Mouse (Mus musculus) C2C12 (cell line): ENCODE measurements around the gene Gm1123. TPM values are rescaled to one million over a fixed set of nuclear protein-coding genes. Genes with fewer than 3 reads are reported as not detected.

ENCODE experiments used
- H3K27me3 ChIP-seq: one replicate; pipeline ENCODE4 v1.6.1; 2011; ENCODE audit not compliant: control insufficient read depth, insufficient read depth, insufficient read length
- H3K36me3 ChIP-seq: one replicate; pipeline ENCODE4 v1.6.1; 2011; ENCODE audit not compliant: control insufficient read depth, insufficient read depth
- H3K4me3 ChIP-seq: one replicate; pipeline ENCODE4 v1.5.1; 2011; ENCODE audit warnings: mild to moderate bottlenecking, control low read depth; ENCODE audit not compliant: poor library complexity, insufficient read depth, severe bottlenecking
- H3K79me2 ChIP-seq: one replicate; pipeline ENCODE4 v1.6.1; 2011; ENCODE audit not compliant: control insufficient read depth, insufficient read depth
- H3K79me3 ChIP-seq: one replicate; pipeline ENCODE4 v1.6.1; 2011; ENCODE audit warnings: low read depth, control low read depth
- H3ac ChIP-seq: one replicate; pipeline ENCODE3; 2011; ENCODE audit warnings: low read depth; ENCODE audit not compliant: control insufficient read depth, insufficient read length
- CEBPB ChIP-seq: IDR thresholded peaks from one replicate; pipeline ENCODE4 v1.6.1; 2011; ENCODE audit warnings: low read depth, mild to moderate bottlenecking, control low read depth, moderate library complexity
- CTCF ChIP-seq: IDR thresholded peaks from one replicate; pipeline ENCODE4 v1.5.1; 2011; ENCODE audit not compliant: control insufficient read depth, insufficient read depth, insufficient read length
- FOSL1 ChIP-seq: IDR thresholded peaks from one replicate; pipeline ENCODE4 v1.8.0; 2011; ENCODE audit warnings: mild to moderate bottlenecking, low read length; ENCODE audit not compliant: poor library complexity, insufficient read depth, severe bottlenecking
- MAX ChIP-seq: IDR thresholded peaks from one replicate; pipeline ENCODE4 v1.6.1; 2011; ENCODE audit warnings: mild to moderate bottlenecking, control low read depth
- MYOD1 ChIP-seq: IDR thresholded peaks from one replicate; pipeline ENCODE4 v1.6.1; 2011; ENCODE audit warnings: low read depth; ENCODE audit not compliant: control insufficient read depth, insufficient read length
- MYOG ChIP-seq: IDR thresholded peaks from one replicate; pipeline ENCODE4 v1.6.1; 2011; ENCODE audit not compliant: control insufficient read depth, insufficient read length; ENCODE audit errors: extremely low read depth
- USF1 ChIP-seq: IDR thresholded peaks from one replicate; pipeline ENCODE4 v1.6.1; 2011; ENCODE audit warnings: low read depth, mild to moderate bottlenecking, control low read depth, moderate library complexity
- long read RNA-seq, 2 experiments: library from polyadenylated mRNA; unstranded; transcript quantifications; one replicate each; pipeline ENCODE4 v2.0.0; 2019 to 2020
- polyA plus RNA-seq: library from polyadenylated mRNA; unstranded; fragments of >200 nt; fragmentation: generic; extraction: Trizol; gene quantifications from one replicate; pipeline ENCODE4 v1.2.1, GENCODE M21; 2012; ENCODE audit warnings: missing spikeins

The Gm1123 gene
- not detected for polyA plus RNA-seq
- long read RNA-seq, experiment 1 = 0 reads
- long read RNA-seq, experiment 2 = 0 reads

DNA sequence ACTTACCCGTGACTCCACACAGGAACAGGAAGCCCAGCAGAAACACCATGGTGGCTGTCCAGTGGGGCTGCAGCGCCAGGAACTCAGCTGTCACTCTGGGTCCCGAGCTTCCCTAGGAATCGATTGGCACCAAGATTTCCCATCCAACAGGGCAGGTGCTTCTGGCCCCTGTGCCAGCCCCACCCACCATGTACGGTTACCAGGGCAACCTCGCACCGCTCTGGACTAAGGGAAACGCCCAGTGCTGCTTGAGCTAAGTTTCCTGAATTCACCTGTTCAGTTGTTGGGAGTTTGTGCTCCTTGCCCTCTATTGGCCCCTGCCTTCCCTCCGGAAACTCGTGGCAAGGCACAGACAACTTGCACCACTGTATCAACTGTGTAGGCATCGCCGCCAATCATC lies at the start of gene Gm1123:
TSS of gene Gm1123 (minus strand) at position 141 of the 400 bp plus-strand sequence.
- Histone ChIP-seq H3K79me2 (no peaks in the 10 kb centered on the region), H3K79me3 (no peaks in the 10 kb centered on the region), H3K27me3 (no peaks in the 10 kb centered on the region), H3ac (no peak within 1 kb of the TSS), H3K36me3 (peaks cover 20% of the 10 kb centered on the region), H3K4me3 (no peak within 1 kb of the TSS)
- TF ChIP-seq CEBPB (no peak), MYOD1 (no peak), FOSL1 (no peak), MYOG (no peak), USF1 (no peak), CTCF (no peak), MAX (no peak)

- peaks cover 5% of the 10 kb centered on the region for H3K36me3 ChIP-seq
- H3K4me3 ChIP-seq = no peak overlapping the region
- H3K79me3 ChIP-seq = no peaks in the 10 kb centered on the region
- no peak for TF ChIP-seq MAX
- TF ChIP-seq CTCF = no peak
- TF ChIP-seq USF1 = no peak
- H3ac ChIP-seq = peak overlapping the region; percentile 20
- no peaks in the 10 kb centered on the region for H3K27me3 ChIP-seq
- H3K79me2 ChIP-seq = no peaks in the 10 kb centered on the region
Measured at GRCm38 (mm10) chr9:99081718-99082117, 46.2 kb upstream of the Gm1123 start.

DNA sequence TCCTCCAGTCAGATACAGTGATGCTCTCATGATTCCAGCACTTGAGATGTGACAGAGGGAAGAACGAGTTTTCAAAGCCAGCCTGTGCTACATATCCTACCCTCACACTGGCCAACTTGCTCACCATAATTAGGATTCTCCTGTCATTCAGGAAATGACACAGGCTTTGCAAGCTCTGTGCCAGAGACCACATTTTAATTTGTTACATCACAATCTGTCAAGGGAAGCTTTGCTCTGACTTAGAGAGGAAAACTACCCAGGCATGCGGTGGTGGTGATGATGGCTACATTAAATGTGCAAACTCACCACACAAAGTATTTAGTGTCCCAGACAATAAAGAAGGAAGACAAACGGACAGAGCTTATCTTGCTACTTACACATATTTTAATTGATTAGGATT lies 45.8 kb upstream of the Gm1123 start:
- H3K27me3 ChIP-seq = no peaks in the 10 kb centered on the region
- H3K79me3 ChIP-seq = no peaks in the 10 kb centered on the region
- no peak overlapping the region for H3K4me3 ChIP-seq
- TF ChIP-seq MYOD1 (no peak), MYOG (no peak), FOSL1 (no peak), MAX (no peak)
- H3K79me2 ChIP-seq = no peaks in the 10 kb centered on the region
- H3ac ChIP-seq = no peak overlapping the region
- peaks cover 5% of the 10 kb centered on the region for H3K36me3 ChIP-seq

- no peaks in the 10 kb centered on the region for H3K79me3 ChIP-seq
- no peaks in the 10 kb centered on the region for H3K27me3 ChIP-seq
- no peak overlapping the region for H3K4me3 ChIP-seq
- TF ChIP-seq CEBPB (no peak), USF1 (no peak), MYOD1 (no peak), FOSL1 (no peak), MAX (no peak), MYOG (no peak), CTCF (no peak)
- peaks cover 5% of the 10 kb centered on the region for H3K36me3 ChIP-seq
- H3ac ChIP-seq = no peak overlapping the region
- H3K79me2 ChIP-seq = no peaks in the 10 kb centered on the region
Measured at GRCm38 (mm10) chr9:99080657-99081056, 45.1 kb upstream of the Gm1123 start.

GRCm38 (mm10) chr9:99074462-99074861 lies 38.9 kb upstream of the Gm1123 start:
- H3K4me3 ChIP-seq = no peak overlapping the region
- no peaks in the 10 kb centered on the region for H3K27me3 ChIP-seq
- H3K79me3 ChIP-seq = no peaks in the 10 kb centered on the region
- H3K36me3 ChIP-seq = peaks cover 10% of the 10 kb centered on the region
- H3K79me2 ChIP-seq = no peaks in the 10 kb centered on the region
- H3ac ChIP-seq = no peak overlapping the region
- TF ChIP-seq MAX = no peak
- no peak for TF ChIP-seq FOSL1
- no peak for TF ChIP-seq MYOD1
- TF ChIP-seq USF1 = no peak
- no peak for TF ChIP-seq MYOG
- TF ChIP-seq CEBPB = no peak
- no peak for TF ChIP-seq CTCF

DNA sequence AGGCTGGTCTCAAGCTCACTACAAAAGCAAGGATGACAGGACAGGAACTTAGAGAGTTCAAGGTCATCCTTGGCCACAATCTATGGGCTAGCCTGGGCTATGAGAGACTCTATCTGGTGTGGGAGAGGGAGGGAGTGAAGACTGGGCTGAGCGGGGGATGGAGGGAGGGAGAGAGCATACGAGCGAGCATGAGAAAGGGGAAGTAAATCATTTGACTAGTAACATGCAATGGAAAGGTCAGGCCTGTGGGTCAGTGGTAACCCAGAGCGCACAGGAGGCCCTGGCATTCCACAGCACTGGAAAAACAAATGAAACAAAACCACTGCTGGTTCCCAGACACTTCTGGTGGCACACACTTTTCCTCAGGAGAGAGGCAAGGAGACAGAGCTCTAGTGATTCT lies 37.0 kb upstream of the Gm1123 start:
- H3K4me3 ChIP-seq = no peak overlapping the region
- H3K79me3 ChIP-seq = no peaks in the 10 kb centered on the region
- H3ac ChIP-seq = no peak overlapping the region
- TF ChIP-seq CEBPB = no peak
- no peak for TF ChIP-seq FOSL1
- TF ChIP-seq MYOG = no peak
- TF ChIP-seq CTCF = no peak
- TF ChIP-seq MYOD1 = no peak
- TF ChIP-seq USF1 = no peak
- TF ChIP-seq MAX = no peak
- H3K27me3 ChIP-seq = no peaks in the 10 kb centered on the region
- H3K36me3 ChIP-seq = peaks cover 25% of the 10 kb centered on the region
- H3K79me2 ChIP-seq = no peaks in the 10 kb centered on the region
